Mouse (Mus musculus): ENCODE results near the gene Etv4. TPM values are rescaled to one million over a fixed set of nuclear protein-coding genes. Genes with fewer than 3 reads are reported as not detected.

The Etv4 gene
- total and polyA plus RNA-seq, 3 experiments, result 2.4 to 3.1 (median 2.4) TPM

- Histone ChIP-seq H3K9ac (ENCODE audit: insufficient read depth, low read depth) (no peak overlapping the region), H3K4me3 (replicated peaks in 1 of 3; ENCODE audit: low read depth in 2 of 3, low read length in 2 of 3, poor library complexity in 1 of 3) (no peak overlapping the region), H3K4me1 (ENCODE audit: control insufficient read depth in 1 of 2, insufficient read depth in 2 of 2) (peaks cover 0 to 8% of the 10 kb centered on the region in 2 experiments; a peak in 2 of 4 replicates), H3K27ac (ENCODE audit: insufficient read depth, low read depth) (no peak overlapping the region), H3K9me3 (replicated peaks; ENCODE audit: low read length) (no peaks in the 10 kb centered on the region), H3K4me2 (ENCODE audit: insufficient read depth, low read depth, poor library complexity, severe bottlenecking) (no peak overlapping the region), H3K36me3 (replicated peaks in 1 of 2; ENCODE audit: control insufficient read depth in 1 of 2, insufficient read depth in 1 of 2, low read length in 1 of 2) (peaks cover 44 to 75% of the 10 kb centered on the region in 2 experiments), H3K79me2 (replicated peaks; ENCODE audit: control insufficient read depth, extremely low read depth, insufficient read depth, poor library complexity, severe bottlenecking) (no peaks in the 10 kb centered on the region), H3K27me3 (replicated peaks) (no peaks in the 10 kb centered on the region)
- dilution Hi-C loops (cut with MboI; ENCODE audit: extremely low pct_ligation_motif_present, extremely low pct_unique_long_range_greater_than_20kb, low sequenced_read_pairs), result no loop called here
- TF ChIP-seq MAFK (IDR thresholded peaks at IDR 0.05; ENCODE audit: insufficient replicate concordance, low read length), result no peak
- no peak for TF ChIP-seq ZNF384 (IDR thresholded peaks at IDR 0.05; ENCODE audit: low read depth, low read length)
- TF ChIP-seq NELFE (IDR thresholded peaks at IDR 0.05; ENCODE audit: low read depth, low read length), result no peak
- TF ChIP-seq MAZ (IDR thresholded peaks at IDR 0.05; ENCODE audit: low read depth, low read length), result no peak
- no peak for TF ChIP-seq E2F4 (IDR thresholded peaks at IDR 0.05; ENCODE audit: insufficient replicate concordance, low read depth, low read length)
- no peak for TF ChIP-seq POLR2A (IDR thresholded peaks at IDR 0.05; ENCODE audit: low read depth, low read length)
- no peak for TF ChIP-seq ZMIZ1 (IDR thresholded peaks at IDR 0.05; ENCODE audit: low read depth, low read length)
- TF ChIP-seq HCFC1 (IDR thresholded peaks at IDR 0.05; ENCODE audit: low read depth, low read length), result no peak
- TF ChIP-seq USF2 (conservative IDR thresholded peaks at IDR 0.05; ENCODE audit: low read depth, low read length), result no peak
- no peak for DNase-seq (ENCODE audit: extremely low read depth)
- in situ Hi-C loops (cut with MboI; ENCODE audit: low pct_ligation_motif_present, low pct_unique_long_range_greater_than_20kb, low sequenced_read_pairs), result no loop called here
Observed at GRCm38 (mm10) chr11:101768721-101769120, 16.4 kb downstream of the Etv4 start.

GRCm38 (mm10) chr11:101767326-101767725, 17.8 kb downstream of the Etv4 start:
- peaks cover 47 to 86% of the 10 kb centered on the region in 2 experiments for H3K36me3 ChIP-seq (replicated peaks in 1 of 2; ENCODE audit: control insufficient read depth in 1 of 2, insufficient read depth in 1 of 2, low read length in 1 of 2)
- in situ Hi-C loops (cut with MboI; ENCODE audit: low pct_ligation_motif_present, low pct_unique_long_range_greater_than_20kb, low sequenced_read_pairs), result no loop called here

GRCm38 (mm10) chr11:101764546-101764945, 20.6 kb downstream of the Etv4 start:
- Histone ChIP-seq H3K27ac (ENCODE audit: insufficient read depth, low read depth) (no peak overlapping the region), H3K4me2 (ENCODE audit: insufficient read depth, low read depth, poor library complexity, severe bottlenecking) (no peak overlapping the region), H3K79me2 (replicated peaks; ENCODE audit: control insufficient read depth, extremely low read depth, insufficient read depth, poor library complexity, severe bottlenecking) (no peaks in the 10 kb centered on the region), H3K9ac (ENCODE audit: insufficient read depth, low read depth) (no peak overlapping the region), H3K4me1 (ENCODE audit: control insufficient read depth in 1 of 2, insufficient read depth in 2 of 2) (peaks cover 0 to 2% of the 10 kb centered on the region in 2 experiments; a peak in 1 of 4 replicates), H3K36me3 (replicated peaks in 1 of 2; ENCODE audit: control insufficient read depth in 1 of 2, insufficient read depth in 1 of 2, low read length in 1 of 2) (peaks cover 65 to 93% of the 10 kb centered on the region in 2 experiments), H3K9me3 (replicated peaks; ENCODE audit: low read length) (no peaks in the 10 kb centered on the region), H3K4me3 (replicated peaks in 1 of 3; ENCODE audit: low read depth in 2 of 3, low read length in 2 of 3, poor library complexity in 1 of 3) (no peak overlapping the region), H3K27me3 (replicated peaks) (no peaks in the 10 kb centered on the region)
- in situ Hi-C loops (cut with MboI; ENCODE audit: low pct_ligation_motif_present, low pct_unique_long_range_greater_than_20kb, low sequenced_read_pairs), result no loop called here
- dilution Hi-C loops (cut with MboI; ENCODE audit: extremely low pct_ligation_motif_present, extremely low pct_unique_long_range_greater_than_20kb, low sequenced_read_pairs), result no loop called here
- no peak for TF ChIP-seq CTCF (conservative IDR thresholded peaks at IDR 0.05 in 1 of 2, IDR thresholded peaks at IDR 0.05 in 1 of 2; ENCODE audit: low read depth in 2 of 2, low read length in 2 of 2)
- no peak for TF ChIP-seq NRF1 (IDR thresholded peaks at IDR 0.05; ENCODE audit: low read depth, low read length)
- no peak for TF ChIP-seq RAD21 (IDR thresholded peaks at IDR 0.05; ENCODE audit: low read depth, low read length)
- no peak for TF ChIP-seq ZKSCAN1 (IDR thresholded peaks at IDR 0.05; ENCODE audit: borderline replicate concordance, low read depth, low read length)
- no peak for DNase-seq (ENCODE audit: extremely low read depth)

More at GRCm38 (mm10) chr11:101767326-101767725, 17.8 kb downstream of the Etv4 start:
- dilution Hi-C loops (cut with MboI; ENCODE audit: extremely low pct_ligation_motif_present, extremely low pct_unique_long_range_greater_than_20kb, low sequenced_read_pairs), result no loop called here
- no peaks in the 10 kb centered on the region for H3K79me2 ChIP-seq (replicated peaks; ENCODE audit: control insufficient read depth, extremely low read depth, insufficient read depth, poor library complexity, severe bottlenecking)
- no peaks in the 10 kb centered on the region for H3K9me3 ChIP-seq (replicated peaks; ENCODE audit: low read length)
- no peak overlapping the region for H3K4me2 ChIP-seq (ENCODE audit: insufficient read depth, low read depth, poor library complexity, severe bottlenecking)
- H3K9ac ChIP-seq (ENCODE audit: insufficient read depth, low read depth), result no peak overlapping the region
- H3K27ac ChIP-seq (ENCODE audit: insufficient read depth, low read depth), result no peak overlapping the region
- no peak for TF ChIP-seq GABPA (IDR thresholded peaks at IDR 0.05; ENCODE audit: insufficient replicate concordance, low read depth, low read length)
- no peaks in the 10 kb centered on the region for H3K27me3 ChIP-seq (replicated peaks)
- peaks cover 0 to 8% of the 10 kb centered on the region in 2 experiments; a peak in 2 of 4 replicates for H3K4me1 ChIP-seq (ENCODE audit: control insufficient read depth in 1 of 2, insufficient read depth in 2 of 2)
- DNase-seq (ENCODE audit: extremely low read depth), result no peak
- H3K4me3 ChIP-seq (replicated peaks in 1 of 3; ENCODE audit: low read depth in 2 of 3, low read length in 2 of 3, poor library complexity in 1 of 3), result no peak overlapping the region
